Mouse (Mus musculus) liver, adult 2 months (tissue): ENCODE measurements around the gene Cpox. TPM values are rescaled to one million over a fixed set of nuclear protein-coding genes. Genes with fewer than 3 reads are reported as not detected.

Experiments used
- DNase-seq: peaks from one replicate; pipeline ENCODE4 v3.0.0-alpha.2; 2011; ENCODE audit warnings: low read depth, low spot score; ENCODE audit errors: extremely low read depth
- H3K27ac ChIP-seq: fragments of 200-500 bp; replicated peaks from 2 replicates; pipeline ENCODE4 v1.5.1; 2012; ENCODE audit warnings: low read depth, mild to moderate bottlenecking, control low read depth, inconsistent platforms, low read length; ENCODE audit not compliant: insufficient read depth
- H3K27me3 ChIP-seq: fragments of 200-500 bp; 2 replicates; pipeline ENCODE4 v1.6.1; 2012; ENCODE audit warnings: mild to moderate bottlenecking, moderate library complexity, low read length, inconsistent platforms; ENCODE audit not compliant: control insufficient read depth, insufficient read depth
- H3K36me3 ChIP-seq: fragments of 200-500 bp; 2 replicates; pipeline ENCODE4 v1.6.1; 2012; ENCODE audit warnings: low read length, inconsistent platforms; ENCODE audit not compliant: control insufficient read depth, insufficient read depth
- H3K4me1 ChIP-seq: fragments of 200-500 bp; 2 replicates; pipeline ENCODE4 v1.6.1; 2011; ENCODE audit warnings: low read length; ENCODE audit not compliant: control insufficient read depth, insufficient read depth
- H3K4me3 ChIP-seq: fragments of 200-500 bp; 2 replicates; pipeline ENCODE4 v1.5.1; 2011; ENCODE audit warnings: low read depth, mild to moderate bottlenecking, control low read depth, low read length, moderate library complexity; ENCODE audit not compliant: insufficient read depth
- H3K79me2 ChIP-seq: fragments of 200-500 bp; 2 replicates; pipeline ENCODE4 v1.6.1; 2012; ENCODE audit warnings: inconsistent platforms, mild to moderate bottlenecking, low read length, moderate library complexity; ENCODE audit not compliant: control insufficient read depth, insufficient read depth
- H3K9ac ChIP-seq: fragments of 200-500 bp; 2 replicates; pipeline ENCODE4 v1.6.1; 2012; ENCODE audit warnings: low read depth, mild to moderate bottlenecking, control low read depth, inconsistent platforms, low read length
- CTCF ChIP-seq: fragments of 200-500 bp; IDR thresholded peaks from 2 replicates; pipeline ENCODE4 v1.5.1; 2011; ENCODE audit warnings: low read depth, low read length, control low read depth
- POLR2A ChIP-seq: fragments of 200-500 bp; IDR thresholded peaks from 2 replicates; pipeline ENCODE4 v1.6.1; 2011; ENCODE audit warnings: low read length, control low read depth; ENCODE audit not compliant: insufficient read depth; ENCODE audit errors: extremely low read depth
- WGBS: fragments of 180-500 bp; shearing (Covaris S2); methylation state at CpG from one replicate; pipeline ENCODE4 v1.1.7; 2018; 5-methylcytosine and 5-hydroxymethylcytosine counted together
- polyA plus RNA-seq: library from polyadenylated mRNA; depleted of rRNA; stranded (reverse); fragments of >200 nt; gene quantifications from 2 replicates; pipeline ENCODE4 v1.2.3, GENCODE M21; 2012
- total RNA-seq: library from RNA; depleted of rRNA; stranded (reverse); fragments of >200 nt; gene quantifications from 2 replicates; pipeline ENCODE4 v1.2.3, GENCODE M21; 2014

The Cpox gene
- total and polyA plus RNA-seq, 2 experiments, result 68.1 to 75.2 TPM

DNA sequence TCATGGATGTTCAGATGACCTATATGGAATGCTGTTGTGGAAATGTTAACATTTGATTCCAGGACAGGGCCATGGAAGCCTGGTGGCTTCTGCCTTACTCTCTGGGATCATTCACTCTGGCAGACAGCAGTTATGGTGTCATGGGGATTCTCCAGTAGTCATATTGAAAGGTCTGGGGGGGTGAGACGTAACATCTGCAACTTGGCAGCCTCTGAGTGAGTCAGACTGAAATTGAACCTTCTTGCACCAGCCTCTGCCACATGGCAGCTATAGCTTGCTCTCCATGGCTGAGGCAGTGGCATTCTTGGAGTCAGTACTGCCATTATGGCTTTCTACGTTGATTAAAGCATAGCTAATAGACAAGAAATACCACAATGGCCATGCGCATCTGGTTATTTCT, 26.7 kb downstream of the Cpox start:
- TF ChIP-seq POLR2A, result no peak
- no peak for TF ChIP-seq CTCF
- no peaks in the 10 kb centered on the region for H3K36me3 ChIP-seq
- H3K27me3 ChIP-seq, result no peaks in the 10 kb centered on the region
- DNase-seq, result no peak
- no peak overlapping the region for H3K9ac ChIP-seq
- H3K4me1 ChIP-seq, result no peaks in the 10 kb centered on the region
- H3K27ac ChIP-seq, result no peak overlapping the region
- H3K4me3 ChIP-seq, result no peak overlapping the region
- no peaks in the 10 kb centered on the region for H3K79me2 ChIP-seq
- WGBS, result 87% methylated on average over 3 of the region's 3 CpGs

DNA sequence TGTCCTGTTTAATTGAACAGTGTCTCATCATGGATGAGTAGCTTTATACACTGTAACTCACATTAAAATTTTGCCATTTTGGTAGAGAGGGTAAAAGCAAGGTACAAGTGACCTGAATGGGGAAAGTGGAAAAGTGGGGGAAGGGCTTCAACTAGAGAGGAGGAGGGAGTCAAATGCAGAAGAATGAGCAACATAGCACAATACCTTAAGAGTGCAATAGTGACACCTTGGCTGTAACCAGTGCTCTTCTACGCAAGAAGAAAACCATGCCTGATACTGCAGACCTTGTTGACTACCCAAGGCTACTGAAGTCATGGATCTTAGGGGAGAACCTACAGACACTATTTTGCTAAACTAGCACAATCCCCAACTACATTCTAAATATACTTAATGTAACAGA, 27.2 kb downstream of the Cpox start:
- no peak for DNase-seq
- no peaks in the 10 kb centered on the region for H3K27me3 ChIP-seq
- H3K4me1 ChIP-seq, result no peaks in the 10 kb centered on the region
- no peaks in the 10 kb centered on the region for H3K36me3 ChIP-seq
- no peaks in the 10 kb centered on the region for H3K79me2 ChIP-seq
- H3K4me3 ChIP-seq, result no peak overlapping the region
- WGBS, result 97% methylated on average over 1 of the region's 1 CpGs
- H3K9ac ChIP-seq, result no peak overlapping the region
- TF ChIP-seq POLR2A (no peak), CTCF (no peak)
- no peak overlapping the region for H3K27ac ChIP-seq

- Histone ChIP-seq H3K4me1 (no peaks in the 10 kb centered on the region; the same call in 1 of the 2 replicates), H3K27me3 (no peaks in the 10 kb centered on the region), H3K9ac (no peak overlapping the region), H3K27ac (no peak overlapping the region), H3K79me2 (no peaks in the 10 kb centered on the region), H3K4me3 (no peak overlapping the region), H3K36me3 (no peaks in the 10 kb centered on the region)
- no peak for TF ChIP-seq CTCF
- no peak for TF ChIP-seq POLR2A
- no peak for DNase-seq
- WGBS, result 92% methylated on average over 6 of the region's 6 CpGs
Observed at GRCm38 (mm10) chr16:58700174-58700573, 30.1 kb downstream of the Cpox start.

GRCm38 (mm10) chr16:58700816-58701424, 30.8 kb downstream of the Cpox start:
- Histone ChIP-seq H3K9ac (no peak overlapping the region), H3K79me2 (no peaks in the 10 kb centered on the region), H3K27ac (no peak overlapping the region), H3K27me3 (no peaks in the 10 kb centered on the region), H3K4me3 (no peak overlapping the region), H3K36me3 (no peaks in the 10 kb centered on the region), H3K4me1 (no peaks in the 10 kb centered on the region; the same call in 1 of the 2 replicates)
- no peak for TF ChIP-seq CTCF
- no peak for TF ChIP-seq POLR2A
- 88% methylated on average over 12 of the region's 12 CpGs for WGBS
- DNase-seq, result no peak

- Histone ChIP-seq H3K79me2 (no peaks in the 10 kb centered on the region), H3K4me1 (no peaks in the 10 kb centered on the region; the same call in 1 of the 2 replicates), H3K27me3 (no peaks in the 10 kb centered on the region), H3K4me3 (no peak overlapping the region), H3K27ac (no peak overlapping the region), H3K9ac (no peak overlapping the region), H3K36me3 (no peaks in the 10 kb centered on the region)
- TF ChIP-seq CTCF, result no peak
- no peak for TF ChIP-seq POLR2A
- 66% methylated on average over 6 of the region's 6 CpGs for WGBS
- no peak for DNase-seq
Observed at GRCm38 (mm10) chr16:58701779-58702178, 31.7 kb downstream of the Cpox start.

- no peak for DNase-seq
- Histone ChIP-seq H3K79me2 (no peaks in the 10 kb centered on the region), H3K36me3 (no peaks in the 10 kb centered on the region), H3K27ac (no peak overlapping the region), H3K4me3 (no peak overlapping the region), H3K4me1 (no peaks in the 10 kb centered on the region; the same call in 1 of the 2 replicates), H3K9ac (no peak overlapping the region), H3K27me3 (no peaks in the 10 kb centered on the region)
- TF ChIP-seq CTCF (no peak), POLR2A (no peak)
- WGBS, result 83% methylated on average over 10 of the region's 10 CpGs
Observed at GRCm38 (mm10) chr16:58702329-58702932, 32.3 kb downstream of the Cpox start.
